Mouse (Mus musculus): ENCODE measurements around the gene Adgrg5. TPM values are rescaled to one million over a fixed set of nuclear protein-coding genes. Genes with fewer than 3 reads are reported as not detected.

Adgrg5 gene
- polyA plus RNA-seq, 1 experiment from 2014 or later = not detected

DNA sequence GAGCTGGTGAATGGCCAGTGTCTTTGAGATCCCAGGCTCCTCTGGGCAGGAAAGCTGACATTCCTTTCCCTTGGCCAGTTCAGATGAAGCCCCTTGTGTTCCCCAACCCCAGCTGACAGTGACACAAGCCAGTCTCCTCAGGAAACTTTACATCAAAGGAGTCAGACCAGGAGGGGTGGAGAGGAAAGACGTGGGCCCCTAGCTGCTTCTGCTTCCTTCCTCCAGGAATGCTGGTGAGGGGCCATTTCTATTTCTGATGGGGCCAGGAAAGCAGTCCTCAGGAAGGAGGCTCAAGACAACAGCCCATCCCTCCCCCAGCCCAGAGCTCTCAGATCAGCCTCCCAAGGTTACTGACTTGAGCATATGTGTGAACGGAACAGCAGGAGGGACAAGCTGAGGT lies 30.6 kb upstream of the Adgrg5 start:
- 0 out of 2 replicates have a peak overlapping the region, but pooled peaks have one; percentile 1 for H3K4me3 ChIP-seq (ENCODE audit: low read depth, low read length)
- H3K9ac ChIP-seq (ENCODE audit: low read length) = no peak overlapping the region
- ATAC-seq (ENCODE audit: insufficient number of reproducible peaks, low FRiP score, low TSS enrichment, low read depth) (no peak), DNase-seq (ENCODE audit: low spot score) (no peak)
- no peak overlapping the region for H3K4me2 ChIP-seq (ENCODE audit: low read depth, severe bottlenecking)
- 20% methylated on average over 2 of the region's 2 CpGs for WGBS
- no peaks in the 10 kb centered on the region for H3K36me3 ChIP-seq (ENCODE audit: control insufficient read depth, insufficient read depth, low read length)
- no peaks in the 10 kb centered on the region for H3K9me3 ChIP-seq (ENCODE audit: control insufficient read depth, low read length)
- no peaks in the 10 kb centered on the region for H3K4me1 ChIP-seq (ENCODE audit: control insufficient read depth, insufficient read depth, low read length)
- no peaks in the 10 kb centered on the region for H3K27me3 ChIP-seq (ENCODE audit: control insufficient read depth, insufficient read depth, low read length)
- no peak overlapping the region for H3K27ac ChIP-seq (replicated peaks; ENCODE audit: low read depth, low read length)

GRCm38 (mm10) chr8:94899262-94899661 lies 24.2 kb upstream of the Adgrg5 start:
- peaks cover 3% of the 10 kb centered on the region; the same call in 1 of the 2 replicates for H3K36me3 ChIP-seq (ENCODE audit: control insufficient read depth, insufficient read depth, low read length)
- H3K9me3 ChIP-seq (ENCODE audit: control insufficient read depth, low read length) = no peaks in the 10 kb centered on the region
- DNase-seq (ENCODE audit: low spot score) = peak; percentile 69
- peaks cover 32% of the 10 kb centered on the region for H3K4me1 ChIP-seq (ENCODE audit: control insufficient read depth, insufficient read depth, low read length)
- H3K27ac ChIP-seq (replicated peaks; ENCODE audit: low read depth, low read length) = no peak overlapping the region
- H3K4me3 ChIP-seq (ENCODE audit: low read depth, low read length) = no peak overlapping the region
- 19% methylated on average over 11 of the region's 11 CpGs for WGBS
- H3K27me3 ChIP-seq (ENCODE audit: control insufficient read depth, insufficient read depth, low read length) = no peaks in the 10 kb centered on the region
- H3K4me2 ChIP-seq (ENCODE audit: low read depth, severe bottlenecking) = 0 out of 2 replicates have a peak overlapping the region, but pooled peaks have one; percentile 8
- H3K9ac ChIP-seq (ENCODE audit: low read length) = peak overlapping the region; percentile 22; the same call in 1 of the 2 replicates
- no peak for ATAC-seq (ENCODE audit: insufficient number of reproducible peaks, low FRiP score, low TSS enrichment, low read depth)

DNA sequence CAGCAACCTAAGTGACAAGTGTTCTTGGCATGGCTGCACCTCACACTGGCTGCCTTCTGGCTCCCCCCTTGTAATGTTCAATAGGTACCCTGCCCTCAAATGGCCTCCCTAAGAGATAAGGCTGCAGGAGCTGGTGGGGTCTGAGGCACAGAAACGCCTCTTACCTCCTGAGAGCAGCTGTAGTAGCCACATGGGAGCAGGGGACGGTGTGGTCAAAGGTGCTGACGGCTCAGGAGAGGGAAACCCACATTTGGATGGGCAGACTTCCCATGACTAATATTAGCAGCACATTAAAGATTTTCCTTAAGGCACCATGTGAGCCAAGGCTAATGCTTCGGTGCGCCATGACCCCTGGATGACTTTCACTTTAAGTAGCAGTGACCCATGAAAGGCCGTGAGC lies 22.9 kb upstream of the Adgrg5 start:
- DNase-seq (ENCODE audit: low spot score) (no peak), ATAC-seq (ENCODE audit: insufficient number of reproducible peaks, low FRiP score, low TSS enrichment, low read depth) (no peak)
- Histone ChIP-seq H3K9ac (ENCODE audit: low read length) (no peak overlapping the region), H3K36me3 (ENCODE audit: control insufficient read depth, insufficient read depth, low read length) (peaks cover 5% of the 10 kb centered on the region; the same call in 1 of the 2 replicates), H3K4me3 (ENCODE audit: low read depth, low read length) (no peak overlapping the region), H3K4me1 (ENCODE audit: control insufficient read depth, insufficient read depth, low read length) (peaks cover 34% of the 10 kb centered on the region), H3K27me3 (ENCODE audit: control insufficient read depth, insufficient read depth, low read length) (no peaks in the 10 kb centered on the region), H3K9me3 (ENCODE audit: control insufficient read depth, low read length) (no peaks in the 10 kb centered on the region), H3K27ac (replicated peaks; ENCODE audit: low read depth, low read length) (peak overlapping the region; percentile 18; the same call in 1 of the 2 replicates), H3K4me2 (ENCODE audit: low read depth, severe bottlenecking) (peak overlapping the region; percentile 14; the same call in 1 of the 2 replicates)
- 11% methylated on average over 6 of the region's 6 CpGs for WGBS

DNA sequence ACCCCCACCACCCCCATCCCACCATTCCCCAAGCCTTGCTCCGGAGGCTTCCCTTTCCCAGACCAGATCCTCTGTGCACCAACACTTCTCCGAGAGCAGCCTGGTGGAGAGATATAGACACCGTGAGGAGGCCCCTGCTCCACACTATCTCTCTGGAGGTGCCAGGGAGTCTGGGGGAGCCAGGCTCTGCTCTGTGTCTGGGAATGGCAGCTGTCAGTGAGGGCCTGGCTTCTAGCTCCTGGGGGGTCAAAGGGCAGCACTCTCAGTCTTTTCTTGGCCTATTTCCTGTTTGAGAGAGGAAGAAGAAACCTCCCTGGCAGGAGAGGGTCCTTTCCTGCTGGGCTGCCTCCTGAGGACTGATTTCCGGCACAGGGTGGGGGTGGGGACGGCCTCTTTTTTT lies 22.5 kb upstream of the Adgrg5 start:
- H3K9me3 ChIP-seq (ENCODE audit: control insufficient read depth, low read length) = no peaks in the 10 kb centered on the region
- peak overlapping the region; percentile 18; the same call in 1 of the 2 replicates for H3K27ac ChIP-seq (replicated peaks; ENCODE audit: low read depth, low read length)
- H3K4me1 ChIP-seq (ENCODE audit: control insufficient read depth, insufficient read depth, low read length) = peaks cover 34% of the 10 kb centered on the region
- H3K4me3 ChIP-seq (ENCODE audit: low read depth, low read length) = no peak overlapping the region
- peak overlapping the region; percentile 14; the same call in 1 of the 2 replicates for H3K4me2 ChIP-seq (ENCODE audit: low read depth, severe bottlenecking)
- no peak for ATAC-seq (ENCODE audit: insufficient number of reproducible peaks, low FRiP score, low TSS enrichment, low read depth)
- H3K27me3 ChIP-seq (ENCODE audit: control insufficient read depth, insufficient read depth, low read length) = no peaks in the 10 kb centered on the region
- WGBS = 7% methylated on average over 5 of the region's 5 CpGs
- DNase-seq (ENCODE audit: low spot score) = peak; percentile 30
- H3K36me3 ChIP-seq (ENCODE audit: control insufficient read depth, insufficient read depth, low read length) = peaks cover 6% of the 10 kb centered on the region
- no peak overlapping the region for H3K9ac ChIP-seq (ENCODE audit: low read length)

DNA sequence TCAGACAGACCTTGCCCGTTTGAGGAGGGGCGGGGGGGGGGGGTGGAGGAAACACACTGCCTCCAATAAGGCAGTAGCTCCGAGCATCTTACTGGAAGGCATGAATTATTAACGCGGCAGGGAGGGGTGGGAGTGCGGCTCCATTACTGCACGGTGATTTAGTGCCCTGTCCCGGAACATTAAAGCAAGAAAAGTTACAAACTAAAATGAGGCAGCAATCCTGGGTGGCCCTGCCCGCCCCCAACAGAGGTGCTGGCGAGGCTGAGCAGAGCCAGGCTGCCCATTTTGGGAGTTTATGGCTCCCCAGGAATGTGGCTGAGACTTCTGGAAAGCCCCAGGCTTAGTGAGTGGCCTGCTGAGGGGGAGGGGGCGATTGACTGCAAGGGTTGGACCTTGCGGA lies 19.8 kb upstream of the Adgrg5 start:
- 7% methylated on average over 12 of the region's 12 CpGs for WGBS
- H3K4me1 ChIP-seq (ENCODE audit: control insufficient read depth, insufficient read depth, low read length) = peaks cover 39% of the 10 kb centered on the region
- peak; percentile 85 for DNase-seq (ENCODE audit: low spot score)
- H3K9ac ChIP-seq (ENCODE audit: low read length) = no peak overlapping the region
- H3K27ac ChIP-seq (replicated peaks; ENCODE audit: low read depth, low read length) = peak overlapping the region; percentile 59; the same call in 1 of the 2 replicates
- peaks cover 13% of the 10 kb centered on the region for H3K36me3 ChIP-seq (ENCODE audit: control insufficient read depth, insufficient read depth, low read length)
- no peaks in the 10 kb centered on the region for H3K9me3 ChIP-seq (ENCODE audit: control insufficient read depth, low read length)
- no peak overlapping the region for H3K4me2 ChIP-seq (ENCODE audit: low read depth, severe bottlenecking)
- no peak overlapping the region for H3K4me3 ChIP-seq (ENCODE audit: low read depth, low read length)
- ATAC-seq (ENCODE audit: insufficient number of reproducible peaks, low FRiP score, low TSS enrichment, low read depth) = peak; percentile 67
- no peaks in the 10 kb centered on the region for H3K27me3 ChIP-seq (ENCODE audit: control insufficient read depth, insufficient read depth, low read length)

DNA sequence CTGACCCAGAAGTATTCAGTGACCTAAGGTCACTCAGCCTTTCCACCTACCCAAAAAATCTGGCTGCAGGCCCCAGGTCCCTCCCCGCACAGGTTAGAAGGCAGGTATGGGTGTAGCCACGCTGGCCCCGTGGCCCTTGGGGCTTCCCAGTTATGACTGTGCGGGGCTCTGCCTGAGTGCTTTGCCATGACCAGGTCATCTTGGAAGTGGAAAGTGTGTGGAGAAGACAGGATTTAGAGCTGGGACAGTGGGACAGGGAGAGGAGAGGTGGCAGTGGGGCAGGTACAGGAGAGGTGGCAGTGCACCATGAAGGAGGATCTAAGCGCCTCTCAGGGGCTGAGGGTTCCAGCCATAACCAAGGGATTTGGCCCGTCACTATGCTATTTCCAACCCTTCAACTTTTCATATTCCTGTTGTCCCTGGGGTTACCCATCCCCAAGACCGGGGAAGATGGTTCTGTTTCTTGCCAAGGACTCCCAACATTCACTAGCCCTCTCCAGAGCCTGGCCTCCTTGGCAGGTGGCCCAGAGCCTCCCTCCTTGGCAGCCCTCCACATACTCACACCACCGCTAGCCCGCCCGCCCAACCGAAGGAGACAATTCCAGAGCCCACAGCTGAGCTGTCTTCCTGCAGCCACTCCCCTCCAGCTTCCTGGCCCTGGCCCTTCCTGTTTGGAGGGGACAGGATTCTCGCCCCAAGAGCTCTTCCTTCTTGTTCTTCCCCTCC lies 18.9 kb upstream of the Adgrg5 start:
- Histone ChIP-seq H3K27ac (replicated peaks; ENCODE audit: low read depth, low read length) (peak overlapping the region; percentile 36; the same call in 1 of the 2 replicates), H3K4me1 (ENCODE audit: control insufficient read depth, insufficient read depth, low read length) (peaks cover 36% of the 10 kb centered on the region), H3K4me3 (ENCODE audit: low read depth, low read length) (no peak overlapping the region), H3K4me2 (ENCODE audit: low read depth, severe bottlenecking) (no peak overlapping the region), H3K9me3 (ENCODE audit: control insufficient read depth, low read length) (no peaks in the 10 kb centered on the region), H3K27me3 (ENCODE audit: control insufficient read depth, insufficient read depth, low read length) (no peaks in the 10 kb centered on the region), H3K36me3 (ENCODE audit: control insufficient read depth, insufficient read depth, low read length) (peaks cover 13% of the 10 kb centered on the region), H3K9ac (ENCODE audit: low read length) (no peak overlapping the region)
- ATAC-seq (ENCODE audit: insufficient number of reproducible peaks, low FRiP score, low TSS enrichment, low read depth) (no peak), DNase-seq (ENCODE audit: low spot score) (no peak)
- WGBS = 90% methylated on average over 12 of the region's 12 CpGs

GRCm38 (mm10) chr8:94907591-94908300 lies 15.7 kb upstream of the Adgrg5 start:
- Histone ChIP-seq H3K36me3 (ENCODE audit: control insufficient read depth, insufficient read depth, low read length) (peaks cover 13% of the 10 kb centered on the region), H3K27me3 (ENCODE audit: control insufficient read depth, insufficient read depth, low read length) (0 out of 2 replicates have a peak, but pooled peaks cover 3% of the 10 kb centered on the region), H3K9ac (ENCODE audit: low read length) (no peak overlapping the region), H3K9me3 (ENCODE audit: control insufficient read depth, low read length) (no peaks in the 10 kb centered on the region), H3K4me3 (ENCODE audit: low read depth, low read length) (no peak overlapping the region), H3K27ac (replicated peaks; ENCODE audit: low read depth, low read length) (no peak overlapping the region), H3K4me1 (ENCODE audit: control insufficient read depth, insufficient read depth, low read length) (peaks cover 27% of the 10 kb centered on the region), H3K4me2 (ENCODE audit: low read depth, severe bottlenecking) (no peak overlapping the region)
- WGBS = 83% methylated on average over 18 of the region's 18 CpGs
- ATAC-seq (ENCODE audit: insufficient number of reproducible peaks, low FRiP score, low TSS enrichment, low read depth) (no peak), DNase-seq (ENCODE audit: low spot score) (no peak)

GRCm38 (mm10) chr8:94908847-94909246 lies 14.6 kb upstream of the Adgrg5 start:
- peaks cover 11% of the 10 kb centered on the region for H3K36me3 ChIP-seq (ENCODE audit: control insufficient read depth, insufficient read depth, low read length)
- no peaks in the 10 kb centered on the region for H3K9me3 ChIP-seq (ENCODE audit: control insufficient read depth, low read length)
- 0 out of 2 replicates have a peak, but pooled peaks cover 4% of the 10 kb centered on the region for H3K27me3 ChIP-seq (ENCODE audit: control insufficient read depth, insufficient read depth, low read length)
- H3K9ac ChIP-seq (ENCODE audit: low read length) = no peak overlapping the region
- no peak overlapping the region for H3K27ac ChIP-seq (replicated peaks; ENCODE audit: low read depth, low read length)
- H3K4me1 ChIP-seq (ENCODE audit: control insufficient read depth, insufficient read depth, low read length) = peaks cover 22% of the 10 kb centered on the region
- ATAC-seq (ENCODE audit: insufficient number of reproducible peaks, low FRiP score, low TSS enrichment, low read depth) (no peak), DNase-seq (ENCODE audit: low spot score) (peak; percentile 92)
- H3K4me3 ChIP-seq (ENCODE audit: low read depth, low read length) = no peak overlapping the region
- no peak overlapping the region for H3K4me2 ChIP-seq (ENCODE audit: low read depth, severe bottlenecking)
- 7% methylated on average over 4 of the region's 4 CpGs for WGBS
